ENCODE assay signal across 9 mouse cellular contexts in genomic region chr7:25141761-25142160, GRCm38 (mm10). TPM values are rescaled to one million over a fixed set of nuclear protein-coding genes. Genes with fewer than 3 reads are reported as not detected.
A peak's percentile ranks its signal among the peaks of the same experiment; 100 is the strongest.
DNase-seq lines count a peak whose midpoint lies in the region; TF ChIP-seq lines count a peak whose summit lies in the region.
"Had no signal": no experiment of that assay in that cellular context is flagged by ENCODE, and none has a peak within 500 bp of the region (broad histone marks: within the 10 kb centered on the region; RNA-seq: fewer than 3 reads in every experiment).

No protein-coding gene starts in this region.

- H3K27ac ChIP-seq in heart, adult 2 months: no peak overlapping the region
- H3K27ac ChIP-seq in forebrain, embryonic 10.5 days: no peak overlapping the region
- H3K27ac ChIP-seq: heart, embryonic 13.5 days had no signal

- no peaks in the 10 kb centered on the region for H3K4me1 ChIP-seq in heart, adult 2 months (ENCODE audit: control insufficient read depth, insufficient read depth, low read length)
- no peaks in the 10 kb centered on the region for H3K4me1 ChIP-seq in forebrain, embryonic 10.5 days
- H3K4me1 ChIP-seq: heart, embryonic 13.5 days had no signal

- no peaks in the 10 kb centered on the region for H3K79me2 ChIP-seq in heart, adult 2 months (replicated peaks; ENCODE audit: control insufficient read depth, insufficient read depth, low read length)

- no peaks in the 10 kb centered on the region for H3K36me3 ChIP-seq in heart, adult 2 months (ENCODE audit: control insufficient read depth, insufficient read depth, low read length)
- no peaks in the 10 kb centered on the region for H3K36me3 ChIP-seq in forebrain, embryonic 10.5 days (replicated peaks)
- H3K36me3 ChIP-seq: heart, embryonic 13.5 days had no signal

- H3K9ac ChIP-seq in heart, adult 2 months (ENCODE audit: low read depth, low read length): no peak overlapping the region
- H3K9ac ChIP-seq: heart, embryonic 13.5 days had no signal

- peak; percentile 83 for DNase-seq in heart, postnatal 4 days
- no peak for DNase-seq in heart, adult 2 months
- DNase-seq in Muller cell, postnatal 12 days (ENCODE audit: inconsistent ontology term): peak; percentile 56
- peak; percentile 67 for DNase-seq in induced T-regulatory cell, adult 2 months (ENCODE audit: low read depth)
- DNase-seq in lung, postnatal 36 days: peak; percentile 28
- no peak for DNase-seq in layer of hippocampus, postnatal 25 days (ENCODE audit: extremely low spot score in 1 of 2, low spot score in 1 of 2)
- no peak for DNase-seq in forebrain, embryonic 10.5 days (ENCODE audit: extremely low spot score, low spot score)
- DNase-seq in cerebellum, postnatal 10 days: no peak

- TF ChIP-seq CTCF in heart, adult 2 months (IDR thresholded peaks at IDR 0.05): no peak

- H3K4me3 ChIP-seq in heart, adult 2 months: no peak overlapping the region
- H3K4me3 ChIP-seq in forebrain, embryonic 10.5 days: no peak overlapping the region
- H3K4me3 ChIP-seq: heart, embryonic 13.5 days had no signal

- H3K9me3 ChIP-seq in forebrain, embryonic 10.5 days: no peaks in the 10 kb centered on the region
- H3K9me3 ChIP-seq: heart, embryonic 13.5 days had no signal

- TF ChIP-seq EP300 in heart, adult 2 months (IDR thresholded peaks at IDR 0.05; ENCODE audit: insufficient read depth, low read depth, low read length): no peak

- intact Hi-C loops in heart, adult 2 months (cut with DNase I): no loop called here

- H3K27me3 ChIP-seq in heart, adult 2 months (ENCODE audit: control insufficient read depth, insufficient read depth, low read length): peaks cover 2% of the 10 kb centered on the region; the same call in 1 of the 2 replicates
- H3K27me3 ChIP-seq in forebrain, embryonic 10.5 days (ENCODE audit: poor library complexity, severe bottlenecking): peaks cover 36% of the 10 kb centered on the region

- TF ChIP-seq POLR2A in heart, adult 2 months (IDR thresholded peaks at IDR 0.05; ENCODE audit: insufficient read depth, low read depth, low read length): no peak

- WGBS in heart, adult 2 months: 2% methylated on average over 5 of the region's 5 CpGs
- WGBS in forebrain, embryonic 10.5 days: 6% methylated on average over 5 of the region's 5 CpGs

RNA-seq across cellular contexts. Expression of gene Pou2f2, which starts 37.8 kb away (rescaled TPM):
- under 1 TPM; 0.36 to 0.79 TPM for total RNA-seq in heart, postnatal 4 days (2021)
- total RNA-seq in heart, adult 2 months (2021): under 1 TPM; 0.39 to 0.64 TPM
- 0.38 and 1.5 TPM in 2 replicates for polyA plus RNA-seq in heart, adult 2 months (2012; rRNA removed)
- total RNA-seq in layer of hippocampus, postnatal 25 days (2021): 10 to 100 TPM in 1 of 2 experiments, 1 to 10 TPM in 1; 7.1 to 11.8 TPM
- 5.5 and 7.0 TPM in 2 replicates for polyA plus RNA-seq in forebrain, embryonic 10.5 days (2016; fragmentation: Nextera tagmentation; extraction: Ambion mirVana)

Comparison
In these comparisons a context has a peak if more than half of its experiments do, and no peak if none do; other contexts are left out.
1. DNase-seq: peak in heart, postnatal 4 days (single experiment), Muller cell, postnatal 12 days (single experiment), induced T-regulatory cell, adult 2 months (single experiment) and lung, postnatal 36 days (single experiment); none in heart, adult 2 months (0 of 2), layer of hippocampus, postnatal 25 days (0 of 2), forebrain, embryonic 10.5 days (single experiment) and cerebellum, postnatal 10 days (0 of 2).
2. RNA of gene Pou2f2, which starts 37.8 kb away (total RNA-seq): 7.1 to 11.8 TPM in layer of hippocampus, postnatal 25 days; 0.36 to 0.79 TPM in heart, postnatal 4 days and 0.39 to 0.64 TPM in heart, adult 2 months; every median in the first group is over 4 times any median in the second.